Mouse (Mus musculus) layer of hippocampus, adult 2 months (tissue): ENCODE measurements around the gene Klhdc7a. TPM values are rescaled to one million over a fixed set of nuclear protein-coding genes. Genes with fewer than 3 reads are reported as not detected.

Source experiments
- DNase-seq, 2 experiments: peaks; one replicate each; pipeline ENCODE4 v3.0.0; 2022; ENCODE audit warnings: low spot score in 2 of 2
- H3K27ac ChIP-seq: fragments of 200-600 bp; 2 replicates; pipeline ENCODE4 v1.8.1; 2022
- H3K4me3 ChIP-seq: fragments of 200-600 bp; 2 replicates; pipeline ENCODE4 v1.8.1; 2022; ENCODE audit warnings: mild to moderate bottlenecking
- CTCF ChIP-seq: fragments of 200-600 bp; conservative IDR thresholded peaks from 2 replicates; pipeline ENCODE4 v1.8.1; 2022; ENCODE audit warnings: antibody characterized with exemption, mild to moderate bottlenecking, moderate library complexity
- microRNA-seq, 2 experiments: library from miRNA; unstranded; fragments of <30 nt; microRNA quantifications; one replicate each; pipeline ENCODE4 v1.2.0; 2021
- total RNA-seq, 2 experiments: library from RNA; stranded (reverse); gene quantifications; 2 replicates each; pipeline ENCODE4 v1.2.3; 2021

Gene Klhdc7a
- total RNA-seq, 2 experiments from 2014 or later, result 9.3 to 9.6 TPM

- DNase-seq, result no peak
- H3K4me3 ChIP-seq, result no peak overlapping the region; the same call in 1 of the 2 replicates
- no peak for TF ChIP-seq CTCF
- H3K27ac ChIP-seq, result no peak overlapping the region
These were observed 17.4 kb downstream of the Klhdc7a start for GRCm38 (mm10) chr4:139950431-139950848.

GRCm38 (mm10) chr4:139948591-139948990 lies 19.2 kb downstream of the Klhdc7a start:
- H3K27ac ChIP-seq, result no peak overlapping the region
- TF ChIP-seq CTCF, result no peak
- DNase-seq, result no peak
- H3K4me3 ChIP-seq, result no peak overlapping the region

- DNase-seq, result no peak
- Histone ChIP-seq H3K27ac (no peak overlapping the region), H3K4me3 (no peak overlapping the region)
- TF ChIP-seq CTCF, result peak; percentile 64
These were observed 20.5 kb downstream of the Klhdc7a start for GRCm38 (mm10) chr4:139947341-139947740.

GRCm38 (mm10) chr4:139941831-139942230 lies 26.0 kb downstream of the Klhdc7a start:
- Histone ChIP-seq H3K4me3 (no peak overlapping the region), H3K27ac (no peak overlapping the region)
- no peak for DNase-seq
- no peak for TF ChIP-seq CTCF

- Histone ChIP-seq H3K27ac (no peak overlapping the region), H3K4me3 (no peak overlapping the region)
- no peak for DNase-seq
- no peak for TF ChIP-seq CTCF
These were observed 32.3 kb downstream of the Klhdc7a start for GRCm38 (mm10) chr4:139935557-139935956.

GRCm38 (mm10) chr4:139932970-139933801 lies 34.6 kb downstream of the Klhdc7a start:
- peak overlapping the region; percentile 86 for H3K27ac ChIP-seq
- peak overlapping the region; percentile 31; the same call in 1 of the 2 replicates for H3K4me3 ChIP-seq
- DNase-seq, result peak; percentile 77 to 79
- no peak for TF ChIP-seq CTCF

- Histone ChIP-seq H3K27ac (no peak overlapping the region), H3K4me3 (no peak overlapping the region; the same call in 1 of the 2 replicates)
- TF ChIP-seq CTCF, result no peak; the same call in 1 of the 2 replicates
- DNase-seq, result no peak
These were observed 35.9 kb downstream of the Klhdc7a start for GRCm38 (mm10) chr4:139931790-139932510.

- no peak for DNase-seq
- Histone ChIP-seq H3K4me3 (no peak overlapping the region), H3K27ac (no peak overlapping the region)
- TF ChIP-seq CTCF, result no peak
These were observed 36.9 kb downstream of the Klhdc7a start for GRCm38 (mm10) chr4:139930885-139931284.

- Histone ChIP-seq H3K27ac (peak overlapping the region; percentile 78), H3K4me3 (peak overlapping the region; percentile 39)
- peak; percentile 49 to 87 for DNase-seq
- no peak for TF ChIP-seq CTCF
These were observed 41.7 kb downstream of the Klhdc7a start for GRCm38 (mm10) chr4:139926161-139926561.

GRCm38 (mm10) chr4:139925275-139926160 lies 42.3 kb downstream of the Klhdc7a start:
- peak in 1 of 2 experiments; percentile 39 for DNase-seq
- Histone ChIP-seq H3K4me3 (peak overlapping the region; percentile 39), H3K27ac (peak overlapping the region; percentile 78)
- TF ChIP-seq CTCF, result peak; percentile 70

- no peak overlapping the region for H3K27ac ChIP-seq
- no peak for DNase-seq
- peak; percentile 41 for TF ChIP-seq CTCF
These were observed 51.1 kb downstream of the Klhdc7a start for GRCm38 (mm10) chr4:139916731-139917130.

More at GRCm38 (mm10) chr4:139916731-139917130, 51.1 kb downstream of the Klhdc7a start:
- H3K4me3 ChIP-seq, result no peak overlapping the region

Small RNA genes within 50 kb of the gene (microRNA-seq; reads per million reads assigned to microRNA genes)
- gene Mir2139, result 0.18 to 0.64 reads per million in 2 experiments

Other genes with a start within 250 kb of the Klhdc7a start
- not detected for gene Pax7, start 134.5 kb downstream of the Klhdc7a start, total RNA-seq